Mouse (Mus musculus): ENCODE results near the gene Bloc1s4.
A peak's percentile ranks its signal among the peaks of the same experiment; 100 is the strongest.

Gene Bloc1s4

DNA sequence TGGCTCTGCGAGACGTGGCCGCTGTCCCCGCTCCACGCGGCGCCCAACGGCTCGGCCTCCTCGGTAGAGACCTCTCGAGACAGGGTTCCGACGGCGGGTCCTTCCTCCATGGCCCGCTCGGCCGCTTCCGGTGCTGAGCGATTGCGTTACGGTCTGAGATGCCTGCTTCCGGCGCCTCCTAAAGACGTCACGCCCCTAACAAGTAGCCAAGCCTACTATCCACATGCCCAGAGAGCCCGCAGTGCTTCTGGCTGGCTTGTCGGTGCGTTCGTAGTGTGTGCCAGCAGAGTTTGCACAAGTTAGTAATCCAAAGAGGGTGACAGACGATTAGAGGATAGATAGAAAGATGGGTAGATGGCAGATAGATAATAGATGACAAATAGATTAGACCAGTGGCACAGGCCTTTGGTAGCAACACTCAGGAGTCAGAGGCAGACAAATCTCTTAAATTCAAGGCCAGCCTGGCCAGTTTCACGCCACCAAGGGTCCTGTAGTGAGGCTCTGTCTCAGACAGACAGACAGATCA is at the start of gene Bloc1s4:
Gene Bloc1s4, minus strand, starts transcription at position 115 of the 526 bp plus-strand sequence.
- peak; percentile 87 for DNase-seq (ENCODE audit: inconsistent ontology term)

DNA sequence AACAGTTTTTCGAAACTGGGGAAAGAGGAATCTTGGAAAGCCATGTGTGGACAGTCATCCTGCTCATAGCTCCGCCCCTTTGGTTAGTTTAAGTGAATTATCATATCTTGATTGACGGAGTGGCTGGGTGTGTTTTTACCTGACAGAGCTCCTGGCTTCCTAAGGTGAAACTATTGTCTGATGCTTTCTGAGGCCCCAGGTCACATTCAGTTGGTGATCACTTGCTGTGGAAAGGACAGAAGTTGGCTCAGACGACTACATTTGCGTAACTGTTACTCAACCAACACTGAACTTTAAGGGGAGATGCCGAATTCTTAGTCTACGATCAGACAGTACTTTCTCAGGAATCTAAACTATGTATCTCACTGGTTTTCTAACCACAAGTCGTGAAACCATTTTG is 48.8 kb upstream of the Bloc1s4 start:
- no peak for DNase-seq (ENCODE audit: inconsistent ontology term)

DNA sequence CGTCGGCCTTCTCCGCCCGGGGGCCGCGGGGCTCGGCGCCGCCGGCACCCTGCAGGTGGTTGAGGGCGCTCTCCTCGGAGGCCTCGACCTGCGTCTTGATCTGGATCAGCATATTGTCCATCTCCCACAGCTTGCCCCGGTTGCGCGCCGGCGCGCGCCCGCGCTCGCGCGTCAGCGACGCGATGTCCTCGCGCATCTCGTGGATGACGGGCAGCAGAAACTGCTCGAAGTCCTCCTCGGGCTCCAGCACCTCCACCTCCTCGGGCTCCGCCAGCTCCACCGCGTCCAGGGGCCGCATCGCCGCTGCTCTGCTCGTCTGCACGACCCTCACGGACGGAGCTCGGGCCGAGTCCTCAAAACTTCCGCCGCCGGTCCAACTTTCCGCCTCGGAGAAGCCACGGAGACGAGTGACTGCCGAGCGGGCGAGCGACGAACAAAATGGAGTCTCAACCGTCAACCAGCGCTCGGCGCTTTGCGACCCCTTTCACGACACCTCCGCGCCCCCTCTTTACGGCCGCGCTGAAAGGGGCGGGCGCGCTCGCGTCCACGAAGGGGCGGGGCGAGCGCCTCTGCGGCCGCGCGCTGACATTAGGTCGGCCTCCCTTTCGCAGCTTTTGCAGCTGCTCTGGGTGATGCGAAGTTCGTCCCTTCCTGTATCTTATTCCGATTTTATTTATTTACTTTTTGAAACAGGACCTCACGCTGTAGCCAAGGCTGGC is 48.0 kb upstream of the Bloc1s4 start, which contains the start of gene Mrfap1:
Gene Mrfap1, minus strand, starts transcription at position 477 of the 719 bp plus-strand sequence.
- peak; percentile 96 for DNase-seq (ENCODE audit: inconsistent ontology term)

DNA sequence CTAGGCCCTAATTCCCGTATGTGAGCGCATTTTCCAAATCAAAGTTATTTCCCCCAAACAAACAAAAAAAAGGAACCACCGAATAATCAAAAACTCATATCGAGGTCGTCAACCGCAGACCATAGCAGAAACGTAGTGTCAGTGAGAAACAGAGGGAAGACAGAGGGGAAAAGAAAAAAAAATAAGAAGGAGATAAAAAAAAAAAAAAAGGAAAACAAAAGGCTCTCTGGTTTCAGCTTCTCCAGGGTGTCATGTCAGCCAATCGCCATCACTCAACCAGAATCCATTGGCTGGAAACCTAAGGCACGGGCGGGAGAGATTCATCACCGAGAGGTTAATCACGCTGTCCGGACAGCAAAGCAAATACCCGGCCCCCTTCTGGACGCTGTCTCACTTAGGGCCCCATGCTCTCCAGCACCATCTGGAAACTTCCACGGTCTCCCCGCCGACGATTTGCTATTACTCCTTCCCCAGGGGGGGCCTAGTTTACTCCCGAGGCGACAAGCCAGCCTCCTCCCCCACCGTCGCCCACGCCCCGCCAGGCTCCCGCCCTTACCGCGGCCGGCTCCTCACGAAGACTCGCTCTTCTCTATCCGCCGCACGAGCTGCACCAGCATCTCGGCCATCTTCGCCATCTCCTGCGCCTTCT is 47.3 kb upstream of the Bloc1s4 start:
- peak; percentile 82 for DNase-seq (ENCODE audit: inconsistent ontology term)

DNA sequence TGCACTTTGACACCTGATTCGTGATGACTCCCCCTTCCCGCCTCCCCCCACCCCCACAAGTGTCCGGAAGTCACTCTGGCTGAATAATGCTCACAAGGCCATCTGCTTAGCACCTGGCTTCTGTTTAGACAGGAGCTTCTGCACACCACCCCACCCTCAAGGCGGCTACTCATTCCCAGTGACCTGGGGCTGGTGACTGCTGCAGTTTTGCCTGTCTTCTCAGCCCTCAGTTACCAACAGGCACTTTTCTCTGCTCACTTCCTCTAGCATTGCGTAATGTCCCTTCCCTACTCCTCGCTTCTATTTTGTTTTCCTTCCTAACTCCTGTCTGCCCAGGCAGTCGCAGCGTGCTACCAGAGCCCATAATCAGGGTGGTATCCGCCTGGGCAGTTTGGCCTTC is 43.4 kb upstream of the Bloc1s4 start:
- no peak for DNase-seq (ENCODE audit: inconsistent ontology term)

DNA sequence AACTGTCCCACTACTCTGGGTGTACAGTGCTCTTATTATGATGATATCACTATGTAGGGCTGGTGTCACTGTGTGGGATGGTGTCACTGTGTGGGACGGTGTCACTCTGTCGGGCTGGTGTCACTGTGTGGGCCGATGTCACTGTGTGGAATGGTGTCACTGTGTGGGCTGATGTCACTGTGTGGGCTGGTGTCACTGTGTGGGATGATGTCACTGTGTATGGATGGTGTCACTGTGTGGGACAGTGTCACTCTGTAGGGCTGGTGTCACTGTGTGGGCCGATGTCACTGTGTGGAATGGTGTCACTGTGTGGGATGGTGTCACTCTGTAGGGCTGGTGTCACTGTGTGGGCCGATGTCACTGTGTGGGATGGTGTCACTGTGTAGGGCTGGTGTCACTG is 37.6 kb upstream of the Bloc1s4 start:
- DNase-seq (ENCODE audit: inconsistent ontology term) = no peak

DNA sequence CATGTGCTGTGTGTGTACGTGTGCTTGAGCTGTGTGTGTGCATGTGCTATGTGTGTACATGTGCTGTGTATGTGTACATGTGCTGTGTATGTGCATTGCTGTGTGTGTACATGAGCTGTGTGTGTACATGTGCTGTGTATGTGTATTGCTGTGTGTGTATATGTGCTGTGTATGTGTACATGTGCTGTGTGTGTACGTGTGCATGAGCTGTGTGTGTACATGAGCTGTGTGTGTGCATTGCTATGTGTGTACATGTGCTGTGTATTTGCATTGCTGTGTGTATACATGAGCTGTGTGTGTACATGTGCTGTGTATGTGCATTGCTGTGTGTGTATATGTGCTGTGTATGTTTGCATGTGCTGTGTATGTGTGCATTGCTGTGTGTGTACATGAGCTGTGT is 31.1 kb upstream of the Bloc1s4 start:
- no peak for DNase-seq (ENCODE audit: inconsistent ontology term)

DNA sequence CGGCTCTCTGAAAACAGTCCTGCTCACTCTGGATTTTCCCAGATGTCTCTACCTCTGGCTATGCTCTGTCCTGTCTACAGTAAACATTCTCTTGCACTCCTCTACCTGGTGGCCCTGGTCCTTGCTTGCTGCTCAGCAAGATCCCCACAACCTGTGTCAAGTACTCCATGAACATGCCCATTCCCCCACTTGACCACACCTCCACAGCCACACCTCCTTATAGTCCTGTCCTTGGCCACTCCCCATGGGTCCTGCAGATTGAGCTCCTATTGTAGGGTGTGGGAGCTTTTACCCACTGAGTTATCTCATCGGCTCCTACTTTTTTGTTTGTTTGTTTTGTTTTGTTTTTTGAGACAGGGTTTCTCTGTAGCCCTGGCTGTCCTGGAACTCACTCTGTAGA is 30.5 kb upstream of the Bloc1s4 start:
- no peak for DNase-seq (ENCODE audit: inconsistent ontology term)

DNA sequence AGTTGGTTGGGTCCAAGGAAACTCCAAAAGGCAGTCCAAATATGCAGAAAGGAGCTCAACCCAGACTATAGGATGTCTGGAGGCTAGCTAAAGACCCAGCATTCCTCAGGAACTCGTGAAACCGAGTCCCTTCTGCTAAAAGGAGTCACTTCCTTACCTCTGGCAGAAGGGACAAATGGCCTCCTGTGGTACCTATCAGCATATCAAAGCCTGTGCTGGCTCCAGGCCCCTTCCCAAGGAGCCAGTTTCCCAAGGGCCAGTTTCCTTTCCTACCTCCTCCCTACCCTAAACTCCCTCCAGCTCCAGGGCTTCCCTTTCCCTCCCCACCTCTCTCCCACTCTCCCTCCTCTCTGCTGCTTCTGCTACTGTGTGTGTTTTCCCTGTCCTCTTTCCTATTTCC is 28.7 kb upstream of the Bloc1s4 start:
- DNase-seq (ENCODE audit: inconsistent ontology term) = no peak

DNA sequence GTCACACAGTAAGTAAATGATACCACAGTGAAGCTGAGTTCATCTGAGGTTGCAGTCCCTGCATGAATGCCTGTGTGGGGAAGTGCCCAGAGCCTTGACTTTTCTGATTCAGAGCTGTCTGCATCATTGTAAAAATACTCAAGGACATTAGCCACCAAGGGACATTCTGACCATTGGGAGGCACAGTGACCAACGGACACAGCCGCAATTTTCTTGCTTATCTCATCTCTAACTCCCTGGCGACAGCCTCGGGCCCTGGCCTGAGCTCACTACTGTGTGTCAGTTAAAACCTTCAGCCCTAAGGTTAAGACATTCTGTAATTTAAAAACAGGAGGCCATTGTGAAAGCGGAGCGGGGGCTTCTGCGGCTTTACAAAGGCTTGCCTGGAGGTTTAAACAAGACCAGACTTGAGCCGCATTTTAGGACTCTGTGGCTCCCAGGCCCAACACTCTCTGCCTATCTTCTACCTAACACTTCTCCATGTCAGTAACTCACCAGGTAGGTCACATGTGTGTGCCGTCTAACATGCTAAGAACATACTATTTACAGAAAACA is 27.6 kb upstream of the Bloc1s4 start:
- no peak for DNase-seq (ENCODE audit: inconsistent ontology term)

DNA sequence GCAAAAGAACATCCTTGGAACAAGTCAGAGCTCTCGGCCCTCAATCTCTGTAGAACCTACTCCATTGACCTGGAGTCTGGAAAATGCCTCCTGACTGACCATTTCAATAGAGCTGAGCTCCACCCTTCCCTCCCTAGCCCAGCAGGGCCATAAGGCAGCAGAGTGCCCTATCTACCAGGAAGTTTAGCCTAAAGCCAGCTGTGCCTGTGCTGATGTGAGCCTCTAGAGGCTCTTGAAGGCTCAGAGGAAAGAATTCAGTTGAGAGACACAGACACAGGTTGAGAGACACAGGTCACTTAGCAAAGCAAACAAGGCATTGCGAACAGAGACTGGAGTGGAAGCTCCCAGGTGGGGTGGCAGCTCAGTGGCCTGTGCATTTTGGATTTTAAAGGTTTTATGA is 26.9 kb upstream of the Bloc1s4 start:
- no peak for DNase-seq (ENCODE audit: inconsistent ontology term)

DNA sequence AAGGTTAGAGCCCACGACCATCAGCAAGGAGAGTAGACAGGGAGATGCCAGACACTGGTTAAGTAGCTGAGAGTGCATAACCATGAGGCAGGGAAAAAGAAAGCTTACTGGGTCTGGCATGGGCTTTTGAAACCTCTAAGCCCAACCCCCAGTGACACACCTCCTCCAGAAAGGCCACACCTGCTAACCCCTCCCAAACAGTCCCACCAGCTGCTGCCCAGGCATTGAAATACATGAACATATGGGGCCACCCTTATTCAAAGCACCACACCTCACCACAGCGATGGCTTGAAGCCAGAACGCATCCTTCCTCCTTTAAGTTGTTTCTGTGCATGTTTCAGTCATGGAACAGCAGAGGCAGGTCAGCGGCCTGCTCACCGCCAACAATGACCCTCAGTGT is 24.1 kb upstream of the Bloc1s4 start:
- no peak for DNase-seq (ENCODE audit: inconsistent ontology term)

DNA sequence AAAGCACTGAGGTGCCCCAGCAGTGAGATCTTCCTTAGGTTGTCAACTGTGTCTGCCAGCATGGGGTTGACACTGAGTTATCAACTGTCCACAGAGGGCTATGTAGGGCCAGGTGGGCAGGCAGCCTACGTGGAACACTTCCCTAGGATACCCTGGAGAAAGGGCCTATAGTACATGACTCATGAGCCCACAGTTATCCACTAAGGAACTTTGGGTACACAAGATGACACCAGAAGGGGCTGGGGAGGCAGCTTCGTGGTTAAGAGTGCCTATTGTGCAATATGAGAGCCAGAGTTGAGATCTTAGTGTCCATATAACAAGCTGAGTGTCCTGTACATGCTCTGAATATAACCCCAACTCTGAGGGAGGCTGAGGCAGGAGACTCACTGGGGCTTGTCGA is 21.2 kb upstream of the Bloc1s4 start:
- DNase-seq (ENCODE audit: inconsistent ontology term) = no peak

DNA sequence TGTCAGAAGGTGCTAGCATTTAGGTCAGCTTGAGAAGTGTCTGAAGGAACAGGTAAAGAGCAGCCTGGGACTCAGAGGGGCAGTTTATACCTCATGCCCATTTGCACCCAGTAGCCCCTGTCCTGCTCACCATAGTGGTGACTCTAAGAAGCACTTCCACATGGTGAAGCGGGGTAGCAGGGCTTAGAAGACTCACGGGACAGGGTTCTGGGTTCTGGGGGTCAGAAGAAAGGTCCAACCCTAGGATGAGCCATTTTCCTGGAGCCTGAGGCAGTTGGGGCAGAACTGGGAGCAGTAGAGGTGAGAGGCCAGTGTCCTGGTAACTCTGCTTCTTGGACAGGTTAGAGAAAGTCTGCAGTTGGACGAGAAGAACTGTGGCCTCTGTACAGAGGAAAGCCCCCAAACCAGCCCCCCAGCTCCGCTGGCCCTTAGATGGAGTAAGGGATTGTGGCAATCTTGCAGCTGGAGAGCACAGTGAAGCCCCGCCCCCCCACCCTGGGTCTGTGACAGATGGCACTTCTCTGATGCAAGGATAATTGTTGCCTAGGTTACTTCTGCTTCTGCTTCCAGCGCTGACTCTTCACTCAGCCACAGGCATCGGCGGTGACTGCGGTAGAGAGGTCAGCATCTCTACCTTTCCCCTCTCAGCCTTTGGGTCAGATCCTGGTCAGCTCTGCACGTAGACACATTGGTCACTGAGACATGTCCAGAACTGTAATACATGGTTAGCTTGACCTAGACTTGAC is 18.7 kb upstream of the Bloc1s4 start:
- DNase-seq (ENCODE audit: inconsistent ontology term) = peak; percentile 33

DNA sequence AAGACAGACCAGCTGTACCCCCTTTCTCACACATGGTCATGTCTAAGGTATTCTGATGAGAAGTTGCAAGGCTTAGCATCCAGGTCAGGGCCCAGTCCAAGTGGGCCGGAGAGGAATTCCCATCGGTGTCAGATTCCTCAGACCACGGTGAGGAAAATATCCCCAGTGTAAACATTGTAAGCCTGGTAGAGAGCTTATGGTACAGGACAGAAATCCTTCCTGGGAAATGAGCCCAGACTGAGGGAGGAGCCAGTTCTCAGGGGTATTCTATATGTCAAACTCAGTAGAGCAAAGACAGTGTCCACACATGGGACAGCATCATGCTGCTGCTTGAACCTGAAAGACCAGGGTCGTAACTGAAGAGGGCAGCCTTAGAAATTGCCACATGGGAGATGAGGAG is 11.4 kb upstream of the Bloc1s4 start:
- no peak for DNase-seq (ENCODE audit: inconsistent ontology term)

DNA sequence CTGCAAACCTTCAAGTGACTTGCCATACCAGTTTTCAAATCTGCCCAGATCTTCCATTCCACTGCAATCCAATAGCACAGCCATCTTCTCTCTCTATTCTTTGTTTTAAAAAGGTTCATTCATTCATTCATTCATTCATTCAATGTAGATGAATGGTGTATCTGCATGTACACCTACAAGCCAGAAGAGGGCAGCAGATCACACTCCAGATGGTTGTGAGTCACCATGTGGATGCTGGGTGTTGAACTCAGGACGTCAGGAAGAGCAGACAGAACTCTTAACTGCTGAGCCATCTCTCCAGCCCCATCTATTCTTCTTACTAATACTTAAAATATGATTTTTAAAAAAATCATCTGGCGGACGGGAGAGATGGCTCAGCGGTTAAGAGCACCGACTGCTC is 8.6 kb upstream of the Bloc1s4 start:
- DNase-seq (ENCODE audit: inconsistent ontology term) = no peak

DNA sequence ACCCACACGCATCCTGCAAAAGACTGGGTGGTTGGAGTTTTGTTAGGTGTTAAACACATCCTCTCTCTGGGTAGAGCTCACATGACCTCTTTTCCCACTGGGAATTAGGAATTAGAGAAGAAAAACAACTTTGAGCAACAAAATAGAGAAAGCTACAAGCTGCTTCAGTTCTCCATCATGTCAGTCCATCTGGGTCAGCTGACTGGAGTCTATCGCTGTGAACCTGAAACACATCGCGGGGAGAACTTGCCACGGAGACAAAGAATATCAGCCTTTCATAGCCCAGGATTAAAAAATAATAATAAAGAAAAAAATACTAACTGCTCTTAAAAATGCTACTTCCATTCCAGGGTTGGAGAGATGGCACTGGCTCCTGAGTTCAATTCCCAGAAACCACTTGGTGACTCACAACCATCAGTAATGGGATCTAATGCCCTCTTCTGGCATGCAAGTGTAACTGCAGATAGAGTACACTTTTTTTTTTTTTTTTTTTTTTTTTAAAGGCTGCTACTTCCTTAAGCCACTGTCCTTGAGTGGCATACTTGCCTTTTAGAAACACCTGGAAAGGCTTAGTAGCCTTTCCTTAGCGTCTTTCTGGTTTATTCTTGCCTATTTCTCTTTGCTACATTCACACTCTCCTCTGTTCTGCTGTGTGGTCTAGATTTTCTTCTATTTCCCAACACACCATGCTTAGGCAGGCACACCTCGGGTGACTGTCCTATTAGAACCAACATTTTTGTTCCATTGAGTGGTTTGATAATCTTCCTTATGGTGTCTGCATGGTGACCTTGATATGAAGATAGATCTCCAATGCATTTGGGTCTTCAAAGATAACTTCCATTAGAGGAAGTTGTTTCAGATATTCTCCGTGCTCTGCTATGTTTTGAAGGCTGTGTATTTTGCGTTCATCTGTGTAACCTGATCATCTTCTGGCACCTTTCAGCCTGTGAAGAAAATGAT is 1.9 kb upstream of the Bloc1s4 start:
- no peak for DNase-seq (ENCODE audit: inconsistent ontology term)

DNA sequence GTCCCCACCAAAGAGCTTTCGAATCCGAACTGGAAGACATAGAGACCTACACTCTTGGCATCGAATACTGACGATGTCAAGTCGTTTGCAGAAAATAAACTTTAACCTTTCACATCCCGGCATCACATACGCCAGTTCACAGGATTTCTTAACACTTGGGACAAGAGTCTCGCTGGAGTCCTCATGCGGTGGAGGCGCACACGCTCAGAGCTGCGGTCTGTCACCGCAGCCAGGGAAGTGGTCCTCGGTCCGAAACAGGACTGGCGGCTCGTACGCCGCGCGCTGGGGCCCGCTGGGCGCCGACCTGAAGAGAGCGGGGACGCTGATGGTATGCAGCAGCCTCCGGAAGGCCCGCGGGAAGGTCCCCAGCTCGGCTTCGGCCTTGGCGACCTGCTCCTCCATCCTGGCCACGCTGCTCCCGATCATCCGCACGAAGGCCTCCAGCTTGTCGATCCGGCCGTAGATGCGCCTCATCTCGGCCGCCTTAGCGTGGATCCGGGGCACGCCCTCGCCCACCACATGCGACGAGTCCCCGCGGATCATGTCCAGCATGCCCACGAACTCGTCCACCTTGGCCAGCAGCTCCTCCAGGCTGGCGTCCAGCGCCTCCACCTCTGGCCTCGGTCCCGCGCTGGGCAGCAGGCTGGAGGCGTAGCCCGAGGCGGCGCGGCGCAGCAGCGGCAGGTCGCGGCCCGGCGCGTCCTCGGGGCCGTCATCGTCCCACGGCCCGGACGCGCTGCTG is 485 bp downstream of the Bloc1s4 start:
- DNase-seq (ENCODE audit: inconsistent ontology term) = no peak

DNA sequence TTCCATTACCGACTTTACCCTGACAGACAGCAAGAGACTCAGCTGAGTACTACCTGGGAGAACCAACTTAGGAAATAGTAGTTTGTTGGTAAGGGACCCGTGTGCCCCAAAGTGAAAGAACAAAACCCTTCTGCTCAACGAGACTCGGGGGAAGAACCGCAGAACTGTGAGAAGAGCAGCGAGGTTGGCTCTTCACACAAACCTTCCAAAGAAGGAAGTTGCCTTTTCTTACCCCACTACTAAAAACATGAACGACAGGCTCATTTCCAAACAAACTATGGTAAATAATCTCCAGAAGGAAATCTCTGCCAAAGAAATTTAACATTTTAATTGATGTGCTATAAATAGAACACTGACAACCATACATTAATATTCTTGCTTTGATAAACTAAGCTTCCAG is 1.4 kb downstream of the Bloc1s4 start:
- DNase-seq (ENCODE audit: inconsistent ontology term) = no peak

DNA sequence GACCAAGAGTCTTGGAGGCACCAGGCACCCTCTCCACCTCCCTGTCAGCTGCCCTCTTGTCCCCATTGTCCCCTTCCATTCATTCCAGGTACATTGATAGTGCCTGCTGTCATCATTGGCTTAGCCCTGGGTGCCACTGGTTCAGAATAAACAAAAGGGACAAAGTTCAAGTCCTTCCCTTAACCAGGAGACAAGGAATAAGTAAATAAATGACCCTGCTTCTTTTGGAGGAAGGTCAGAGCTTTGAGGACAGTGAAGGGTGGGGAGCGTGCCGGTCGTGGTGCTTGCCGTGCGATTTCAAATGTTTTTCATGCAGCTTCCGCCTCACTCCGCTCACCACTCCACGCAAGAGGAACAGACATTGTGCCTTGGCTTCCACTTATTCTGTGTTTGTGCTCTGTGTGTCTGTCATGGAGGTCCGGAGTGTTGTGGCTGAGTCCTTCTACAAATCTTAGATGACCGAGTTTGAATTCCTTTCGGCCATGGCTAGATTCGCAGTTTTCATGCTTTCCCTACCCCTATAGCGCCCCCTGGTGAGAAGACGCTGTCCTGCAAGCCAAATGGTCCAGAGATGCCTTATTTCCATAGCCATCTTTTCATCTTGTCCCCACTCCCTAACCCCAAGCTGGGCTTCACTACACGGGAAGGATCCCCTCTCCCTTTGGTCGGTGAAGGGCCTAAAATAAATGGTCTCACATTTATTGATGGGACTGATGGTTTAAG is 6.2 kb downstream of the Bloc1s4 start:
- DNase-seq (ENCODE audit: inconsistent ontology term) = peak; percentile 46

All from Muller cell, postnatal 12 days (primary cell).